Mouse (Mus musculus) lung, embryonic 15.5 days (tissue): ENCODE measurements around the gene Tnrc6b. TPM values are rescaled to one million over a fixed set of nuclear protein-coding genes. Genes with fewer than 3 reads are reported as not detected.
"Not testable (repeated sequence)": the region's sequence is repeated elsewhere in the genome, so short reads cannot be mapped to it uniquely, and the experiment has no call there.

Experiments used
- ATAC-seq: fragments of 200-750 bp; cut with Nextera tagmentation; 2 replicates; pipeline ENCODE4 v1.8.0; 2017; ENCODE audit warnings: moderate number of reproducible peaks, borderline replicate concordance; ENCODE audit not compliant: low FRiP score, low TSS enrichment; ENCODE audit errors: extremely low read depth
- H3K27ac ChIP-seq: fragments of 300-500 bp; sonication (generic); 2 replicates; pipeline ENCODE4 v1.5.1; 2015; ENCODE audit warnings: moderate library complexity, mild to moderate bottlenecking, inconsistent platforms
- H3K27me3 ChIP-seq: fragments of 300-500 bp; sonication (generic); 2 replicates; pipeline ENCODE4 v1.6.1; 2015; ENCODE audit warnings: inconsistent platforms
- H3K36me3 ChIP-seq: fragments of 300-500 bp; sonication (generic); 2 replicates; pipeline ENCODE4 v1.6.1; 2015; ENCODE audit warnings: inconsistent platforms
- H3K4me1 ChIP-seq: fragments of 300-500 bp; sonication (generic); 2 replicates; pipeline ENCODE4 v1.6.1; 2015; ENCODE audit warnings: inconsistent platforms
- H3K4me2 ChIP-seq: fragments of 300-500 bp; sonication (generic); 2 replicates; pipeline ENCODE4 v1.6.1; 2015; ENCODE audit warnings: inconsistent platforms, mild to moderate bottlenecking, moderate library complexity
- H3K4me3 ChIP-seq: fragments of 300-500 bp; sonication (generic); 2 replicates; pipeline ENCODE4 v1.5.1; 2015; ENCODE audit warnings: mild to moderate bottlenecking, inconsistent platforms
- H3K9ac ChIP-seq: fragments of 300-500 bp; sonication (generic); 2 replicates; pipeline ENCODE4 v1.6.1; 2015; ENCODE audit warnings: inconsistent platforms
- H3K9me3 ChIP-seq: fragments of 300-500 bp; sonication (generic); 2 replicates; pipeline ENCODE4 v1.6.1; 2016; ENCODE audit warnings: inconsistent platforms
- WGBS: fragments of 180-500 bp; shearing (Covaris S2); methylation state at CpG from one replicate; pipeline ENCODE4 v1.1.7; 2015; 5-methylcytosine and 5-hydroxymethylcytosine counted together
- polyA plus RNA-seq: library from polyadenylated mRNA; unstranded; fragments of >200 nt; fragmentation: Nextera tagmentation; extraction: Ambion mirVana; gene quantifications from 2 replicates; pipeline ENCODE4 v1.2.1, GENCODE M21; 2015

The Tnrc6b gene
- polyA plus RNA-seq, 1 experiment from 2014 or later: 27.2 TPM

- H3K4me3 ChIP-seq: no peak overlapping the region
- H3K9ac ChIP-seq: no peak overlapping the region
- no peak for ATAC-seq
- H3K27ac ChIP-seq: no peak overlapping the region
- no peaks in the 10 kb centered on the region for H3K9me3 ChIP-seq
- H3K4me1 ChIP-seq: peaks cover 8% of the 10 kb centered on the region
- no peaks in the 10 kb centered on the region for H3K27me3 ChIP-seq
- H3K4me2 ChIP-seq: no peak overlapping the region
- H3K36me3 ChIP-seq: no peaks in the 10 kb centered on the region
- WGBS: 58% methylated on average over 2 of the region's 2 CpGs
Observed at GRCm38 (mm10) chr15:80729477-80729876, 18.4 kb downstream of the Tnrc6b start.

- Histone ChIP-seq H3K27ac (no peak overlapping the region), H3K36me3 (no peaks in the 10 kb centered on the region), H3K4me3 (no peak overlapping the region), H3K9ac (no peak overlapping the region), H3K27me3 (no peaks in the 10 kb centered on the region), H3K4me1 (peaks cover 8% of the 10 kb centered on the region), H3K4me2 (no peak overlapping the region), H3K9me3 (no peaks in the 10 kb centered on the region)
- 79% methylated on average over 1 of the region's 1 CpGs for WGBS
- no peak for ATAC-seq
Observed at GRCm38 (mm10) chr15:80731043-80731442, 19.9 kb downstream of the Tnrc6b start.

GRCm38 (mm10) chr15:80731511-80731910 lies 20.4 kb downstream of the Tnrc6b start:
- H3K27ac ChIP-seq: no peak overlapping the region
- peaks cover 8% of the 10 kb centered on the region for H3K4me1 ChIP-seq
- no peak for ATAC-seq
- H3K4me3 ChIP-seq: no peak overlapping the region
- H3K9ac ChIP-seq: no peak overlapping the region
- no peaks in the 10 kb centered on the region for H3K9me3 ChIP-seq
- 76% methylated on average over 3 of the region's 3 CpGs for WGBS
- H3K4me2 ChIP-seq: no peak overlapping the region
- H3K36me3 ChIP-seq: no peaks in the 10 kb centered on the region
- no peaks in the 10 kb centered on the region for H3K27me3 ChIP-seq

- no peaks in the 10 kb centered on the region for H3K36me3 ChIP-seq
- no peak overlapping the region for H3K4me3 ChIP-seq
- H3K27ac ChIP-seq: no peak overlapping the region
- H3K4me2 ChIP-seq: no peak overlapping the region
- no peak overlapping the region for H3K9ac ChIP-seq
- WGBS: 24% methylated on average over 4 of the region's 4 CpGs
- no peak for ATAC-seq
- H3K9me3 ChIP-seq: no peaks in the 10 kb centered on the region
- no peaks in the 10 kb centered on the region for H3K27me3 ChIP-seq
- peaks cover 8% of the 10 kb centered on the region for H3K4me1 ChIP-seq
Observed at GRCm38 (mm10) chr15:80732266-80733030, 21.3 kb downstream of the Tnrc6b start.

- Histone ChIP-seq H3K9ac (no peak overlapping the region), H3K4me1 (peaks cover 17% of the 10 kb centered on the region), H3K4me2 (no peak overlapping the region), H3K36me3 (no peaks in the 10 kb centered on the region), H3K27me3 (no peaks in the 10 kb centered on the region), H3K9me3 (no peaks in the 10 kb centered on the region), H3K27ac (no peak overlapping the region), H3K4me3 (no peak overlapping the region)
- WGBS: 83% methylated on average over 3 of the region's 3 CpGs
- no peak for ATAC-seq
Observed at GRCm38 (mm10) chr15:80735300-80735699, 24.2 kb downstream of the Tnrc6b start.

GRCm38 (mm10) chr15:80735708-80736107 lies 24.6 kb downstream of the Tnrc6b start:
- peaks cover 17% of the 10 kb centered on the region for H3K4me1 ChIP-seq
- not testable (repeated sequence) for H3K9me3 ChIP-seq, H3K4me2 ChIP-seq, H3K4me3 ChIP-seq, ATAC-seq, H3K36me3 ChIP-seq, H3K27ac ChIP-seq, H3K9ac ChIP-seq, H3K27me3 ChIP-seq
- 73% methylated on average over 4 of the region's 4 CpGs for WGBS

- ATAC-seq: no peak
- no peak overlapping the region for H3K27ac ChIP-seq
- no peaks in the 10 kb centered on the region for H3K9me3 ChIP-seq
- H3K27me3 ChIP-seq: no peaks in the 10 kb centered on the region
- no peak overlapping the region for H3K9ac ChIP-seq
- H3K4me3 ChIP-seq: no peak overlapping the region
- H3K4me2 ChIP-seq: no peak overlapping the region
- 36% methylated on average over 1 of the region's 1 CpGs for WGBS
- peaks cover 17% of the 10 kb centered on the region for H3K4me1 ChIP-seq
- H3K36me3 ChIP-seq: no peaks in the 10 kb centered on the region
Observed at GRCm38 (mm10) chr15:80736553-80736952, 25.4 kb downstream of the Tnrc6b start.

- Histone ChIP-seq H3K4me3 (no peak overlapping the region), H3K36me3 (no peaks in the 10 kb centered on the region), H3K27me3 (no peaks in the 10 kb centered on the region), H3K9ac (no peak overlapping the region), H3K27ac (no peak overlapping the region), H3K4me2 (no peak overlapping the region), H3K9me3 (no peaks in the 10 kb centered on the region), H3K4me1 (0 out of 2 replicates have a peak, but pooled peaks cover 9% of the 10 kb centered on the region)
- no peak for ATAC-seq
- 89% methylated on average over 2 of the region's 2 CpGs for WGBS
Observed at GRCm38 (mm10) chr15:80738244-80738643, 27.1 kb downstream of the Tnrc6b start.

- Histone ChIP-seq H3K27ac (no peak overlapping the region), H3K9me3 (no peaks in the 10 kb centered on the region), H3K9ac (no peak overlapping the region), H3K4me1 (0 out of 2 replicates have a peak, but pooled peaks cover 9% of the 10 kb centered on the region), H3K36me3 (no peaks in the 10 kb centered on the region), H3K27me3 (no peaks in the 10 kb centered on the region), H3K4me3 (no peak overlapping the region), H3K4me2 (no peak overlapping the region)
- 100% methylated on average over 1 of the region's 1 CpGs for WGBS
- ATAC-seq: no peak
Observed at GRCm38 (mm10) chr15:80739972-80740371, 28.9 kb downstream of the Tnrc6b start.

GRCm38 (mm10) chr15:80741836-80742235 lies 30.7 kb downstream of the Tnrc6b start:
- H3K9me3 ChIP-seq: no peaks in the 10 kb centered on the region
- WGBS: 62% methylated on average over 1 of the region's 1 CpGs
- no peaks in the 10 kb centered on the region for H3K36me3 ChIP-seq
- no peaks in the 10 kb centered on the region for H3K27me3 ChIP-seq
- no peak overlapping the region for H3K4me2 ChIP-seq
- H3K27ac ChIP-seq: no peak overlapping the region
- no peak overlapping the region for H3K9ac ChIP-seq
- H3K4me3 ChIP-seq: no peak overlapping the region
- H3K4me1 ChIP-seq: 0 out of 2 replicates have a peak, but pooled peaks cover 9% of the 10 kb centered on the region
- no peak for ATAC-seq

- H3K4me3 ChIP-seq: no peak overlapping the region
- H3K27me3 ChIP-seq: no peaks in the 10 kb centered on the region
- no peak overlapping the region for H3K27ac ChIP-seq
- no peaks in the 10 kb centered on the region for H3K36me3 ChIP-seq
- no peak for ATAC-seq
- H3K9ac ChIP-seq: no peak overlapping the region
- no peaks in the 10 kb centered on the region for H3K9me3 ChIP-seq
- no peak overlapping the region for H3K4me2 ChIP-seq
- WGBS: 85% methylated on average over 3 of the region's 3 CpGs
- 0 out of 2 replicates have a peak, but pooled peaks cover 9% of the 10 kb centered on the region for H3K4me1 ChIP-seq
Observed at GRCm38 (mm10) chr15:80742991-80743474, 31.9 kb downstream of the Tnrc6b start.

- H3K9me3 ChIP-seq: no peaks in the 10 kb centered on the region
- no peaks in the 10 kb centered on the region for H3K27me3 ChIP-seq
- H3K9ac ChIP-seq: no peak overlapping the region
- H3K27ac ChIP-seq: no peak overlapping the region
- no peaks in the 10 kb centered on the region for H3K36me3 ChIP-seq
- H3K4me1 ChIP-seq: 0 out of 2 replicates have a peak, but pooled peaks cover 9% of the 10 kb centered on the region
- H3K4me3 ChIP-seq: no peak overlapping the region
- H3K4me2 ChIP-seq: no peak overlapping the region
- ATAC-seq: no peak
- 72% methylated on average over 7 of the region's 7 CpGs for WGBS
Observed at GRCm38 (mm10) chr15:80743606-80744005, 32.5 kb downstream of the Tnrc6b start.
